Mouse (Mus musculus) kidney, adult 18-20 months (tissue): Measurements from ENCODE around the gene Vstm2a.
A peak's percentile ranks its signal among the peaks of the same experiment; 100 is the strongest.

Experiments used
- DNase-seq: peaks from one replicate; pipeline ENCODE4 v3.0.0; 2021

Vstm2a gene

GRCm38 (mm10) chr11:16257473-16257921, at the start of gene Vstm2a:
Gene Vstm2a (plus strand): TSS chr11:16257724.
- DNase-seq = peak; percentile 42

GRCm38 (mm10) chr11:16257011-16257410, 513 bp upstream of the Vstm2a start:
- DNase-seq = no peak

GRCm38 (mm10) chr11:16258300-16258699, 776 bp downstream of the Vstm2a start:
- DNase-seq = no peak

- peak; percentile 8 for DNase-seq
These were observed 2.4 kb downstream of the Vstm2a start for GRCm38 (mm10) chr11:16259876-16260275.

- DNase-seq = peak; percentile 72
These were observed 3.4 kb downstream of the Vstm2a start for GRCm38 (mm10) chr11:16260764-16261578.

- no peak for DNase-seq
These were observed 10.9 kb downstream of the Vstm2a start for GRCm38 (mm10) chr11:16268396-16268795.

DNA sequence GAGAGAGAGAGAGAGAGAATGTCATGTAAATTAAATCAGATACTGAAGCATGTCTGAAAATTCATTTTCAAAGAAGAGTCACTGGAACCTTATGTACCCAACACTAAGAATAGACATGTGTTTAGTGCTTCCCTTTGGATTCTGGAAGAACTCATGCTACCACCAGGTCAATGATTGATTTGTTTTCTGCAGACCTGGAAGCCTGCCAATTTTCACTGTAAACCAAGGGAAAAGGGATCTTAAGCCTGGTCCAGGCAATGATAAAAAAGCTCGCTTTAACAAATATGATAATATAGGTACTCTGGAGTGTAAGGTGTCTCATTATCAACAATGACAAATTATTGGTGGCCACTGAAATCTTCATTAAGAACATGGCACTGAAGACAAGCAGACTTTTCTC, 32.9 kb downstream of the Vstm2a start:
- peak; percentile 7 for DNase-seq

- DNase-seq = no peak
These were observed 35.4 kb downstream of the Vstm2a start for GRCm38 (mm10) chr11:16292960-16293359.

DNA sequence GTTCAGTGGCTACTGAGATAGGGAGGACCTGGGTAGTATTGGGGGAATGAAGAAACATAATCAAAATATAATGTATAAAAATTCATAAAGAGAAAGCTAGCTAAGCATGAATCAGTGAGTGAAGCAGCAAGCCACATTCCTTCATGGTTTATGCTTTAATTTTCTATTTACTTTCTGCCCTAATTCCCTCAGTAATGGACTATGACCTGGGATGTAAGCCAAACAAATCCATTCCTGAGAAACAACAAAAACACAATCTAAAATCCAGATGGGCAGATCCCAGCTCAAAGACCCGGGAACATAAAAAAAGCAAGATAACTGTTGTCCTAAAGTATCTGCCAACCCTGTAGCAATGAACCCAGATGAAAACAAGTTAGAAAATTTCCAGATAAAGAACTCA, 39.0 kb downstream of the Vstm2a start:
- DNase-seq = no peak

DNA sequence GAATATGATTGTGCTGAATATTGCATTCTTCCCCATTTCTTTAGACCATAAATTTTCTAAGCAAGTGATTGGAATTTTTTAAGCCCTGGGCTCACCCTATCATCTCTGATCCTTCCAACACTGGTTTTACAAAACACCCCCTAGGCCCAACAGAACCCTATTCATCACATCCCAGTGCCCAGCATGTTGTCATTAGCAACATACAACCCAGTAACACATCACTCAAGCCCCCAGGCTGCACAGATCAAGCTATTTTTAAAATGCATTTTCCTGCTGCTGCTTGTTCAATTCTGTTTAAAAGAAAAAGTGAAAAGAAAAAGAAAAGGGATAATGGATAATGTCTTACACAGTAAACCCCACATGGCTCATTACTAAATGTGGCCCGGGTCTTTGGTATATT, 42.0 kb downstream of the Vstm2a start:
- DNase-seq = no peak

DNA sequence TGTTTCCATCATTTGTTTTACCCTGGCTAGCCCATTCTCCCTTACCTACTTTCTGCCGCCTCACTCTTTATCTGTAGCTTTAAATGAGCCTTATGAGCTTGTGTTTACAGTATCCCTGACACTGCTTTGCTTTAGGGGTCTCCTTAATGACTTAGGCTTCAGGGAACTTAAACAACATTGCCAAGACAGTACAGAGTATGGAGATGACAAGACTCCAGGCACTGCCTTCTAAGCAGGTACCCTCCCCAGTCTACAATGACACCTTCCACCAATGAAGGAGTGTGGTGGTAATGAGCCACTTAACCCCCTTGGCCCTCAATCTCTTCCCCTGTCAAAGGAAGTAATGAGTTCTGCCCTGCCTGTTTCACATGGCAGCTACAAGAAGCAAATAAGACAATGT, 42.4 kb downstream of the Vstm2a start:
- DNase-seq = no peak

DNA sequence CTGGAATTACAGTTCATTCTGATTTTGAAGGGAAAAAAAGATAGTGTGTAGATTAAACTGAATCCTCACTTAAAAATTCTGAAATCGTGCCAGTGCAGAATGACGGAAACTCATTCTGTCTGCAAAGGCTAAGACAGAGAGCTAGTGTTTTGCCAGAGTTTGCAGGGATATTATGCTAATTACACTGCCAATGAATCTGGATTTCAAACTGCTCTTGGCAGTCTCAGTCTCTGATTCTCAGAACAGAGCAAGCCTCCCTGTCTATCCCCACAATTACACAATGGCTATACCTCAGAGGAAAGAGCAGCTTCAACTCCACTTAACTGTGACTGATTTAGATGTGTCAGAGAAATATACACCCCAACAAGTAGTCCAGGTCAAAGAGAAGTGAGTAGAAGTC, 43.2 kb downstream of the Vstm2a start:
- DNase-seq = no peak

GRCm38 (mm10) chr11:16315097-16315496, 57.6 kb downstream of the Vstm2a start:
- no peak for DNase-seq

- no peak for DNase-seq
These were observed 87.7 kb downstream of the Vstm2a start for GRCm38 (mm10) chr11:16345179-16345578.

DNA sequence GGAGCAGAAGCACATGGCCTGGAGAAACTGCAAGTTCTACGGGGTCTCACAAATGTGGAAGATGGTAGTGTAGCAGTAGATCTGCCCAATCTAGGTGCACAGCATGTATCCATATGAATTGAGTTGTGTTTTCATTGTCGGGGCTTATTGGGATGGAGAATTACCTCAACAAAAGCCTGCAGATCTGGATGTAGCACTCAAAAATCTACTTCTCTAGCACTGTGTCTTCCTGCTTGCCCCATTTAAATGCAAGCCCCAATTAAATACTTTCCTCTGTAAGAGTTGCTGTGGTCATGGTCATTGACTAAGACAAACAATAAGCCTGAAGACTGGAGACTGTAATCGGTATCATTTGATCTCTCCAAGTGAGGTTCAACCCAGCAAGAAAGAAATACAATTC, 88.2 kb downstream of the Vstm2a start:
- DNase-seq = no peak

- no peak for DNase-seq
These were observed 94.4 kb downstream of the Vstm2a start for GRCm38 (mm10) chr11:16351915-16352314.

DNA sequence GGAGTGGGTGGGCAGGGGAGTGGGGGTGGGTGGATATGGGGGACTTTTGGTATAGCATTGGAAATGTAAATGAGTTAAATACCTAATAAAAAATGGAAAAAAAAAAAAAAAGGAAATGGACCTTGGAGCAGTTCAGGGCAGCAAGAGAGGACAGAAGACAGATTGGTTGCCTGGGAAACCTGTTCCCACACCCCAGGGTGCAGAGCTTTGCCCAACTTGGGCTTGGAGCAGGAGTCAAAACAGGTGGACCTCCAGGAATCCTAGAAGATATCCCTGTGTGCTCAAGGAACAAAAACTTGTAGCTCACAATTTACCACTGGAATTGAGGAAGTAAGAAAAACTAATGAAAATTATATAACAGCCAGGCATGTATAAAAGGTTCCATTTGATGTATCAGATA, 96.8 kb downstream of the Vstm2a start:
- no peak for DNase-seq

DNA sequence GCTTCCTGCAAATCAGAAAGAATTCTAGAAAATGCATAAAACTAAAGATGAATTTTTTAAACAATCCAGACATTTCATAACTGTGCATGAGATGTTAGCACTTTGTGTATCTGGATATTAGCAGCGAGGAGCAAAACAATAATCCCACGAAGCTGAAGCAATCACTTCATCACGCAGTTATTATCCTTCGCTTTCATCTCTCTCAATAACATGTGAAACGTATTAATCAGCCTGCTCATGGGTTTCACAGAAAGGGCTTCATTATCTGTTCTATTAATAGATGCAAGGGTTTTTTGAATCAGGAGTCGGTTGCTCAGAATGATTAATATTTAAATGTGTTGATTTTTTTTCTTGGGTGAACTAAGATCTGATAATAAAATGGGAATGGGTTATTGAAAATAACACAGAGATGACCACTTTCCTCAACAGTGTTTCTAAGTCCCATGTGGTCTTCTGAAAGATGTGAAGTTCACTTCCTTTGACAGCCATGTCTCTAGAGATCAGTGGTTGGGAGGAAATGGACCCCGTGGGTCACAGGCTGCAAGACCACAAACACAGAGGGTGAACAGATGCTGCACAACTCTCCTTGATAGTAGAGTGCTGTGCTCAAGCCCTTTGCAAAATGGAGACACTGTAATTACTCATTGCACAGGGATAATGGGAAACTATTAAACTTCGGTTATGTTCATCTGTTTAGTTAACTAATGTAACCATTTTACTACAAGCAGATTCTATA, 109.5 kb downstream of the Vstm2a start:
- DNase-seq = no peak

- peak; percentile 22 for DNase-seq
These were observed 146.1 kb downstream of the Vstm2a start for GRCm38 (mm10) chr11:16403627-16404026.

DNA sequence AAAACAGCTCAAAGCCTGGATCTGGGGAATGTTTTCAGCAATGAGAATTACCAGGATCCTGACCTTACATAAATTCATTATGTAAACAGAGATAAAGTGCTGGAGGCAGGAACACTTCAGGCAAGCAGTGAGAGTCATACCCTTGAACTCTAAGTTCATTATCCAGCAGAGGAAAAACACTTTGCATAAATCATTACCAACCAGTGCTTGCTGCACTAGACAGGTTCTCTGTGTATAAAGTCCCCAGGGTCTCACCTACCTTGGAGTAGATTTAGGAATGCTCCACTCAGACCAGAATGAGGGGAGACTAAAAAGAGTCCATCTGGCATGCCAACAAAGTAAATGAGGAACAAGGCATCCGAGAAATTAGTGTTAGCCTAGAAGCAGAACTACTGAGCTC, 154.2 kb downstream of the Vstm2a start:
- no peak for DNase-seq

- DNase-seq = peak; percentile 28
These were observed 155.1 kb downstream of the Vstm2a start for GRCm38 (mm10) chr11:16412609-16413008.

DNA sequence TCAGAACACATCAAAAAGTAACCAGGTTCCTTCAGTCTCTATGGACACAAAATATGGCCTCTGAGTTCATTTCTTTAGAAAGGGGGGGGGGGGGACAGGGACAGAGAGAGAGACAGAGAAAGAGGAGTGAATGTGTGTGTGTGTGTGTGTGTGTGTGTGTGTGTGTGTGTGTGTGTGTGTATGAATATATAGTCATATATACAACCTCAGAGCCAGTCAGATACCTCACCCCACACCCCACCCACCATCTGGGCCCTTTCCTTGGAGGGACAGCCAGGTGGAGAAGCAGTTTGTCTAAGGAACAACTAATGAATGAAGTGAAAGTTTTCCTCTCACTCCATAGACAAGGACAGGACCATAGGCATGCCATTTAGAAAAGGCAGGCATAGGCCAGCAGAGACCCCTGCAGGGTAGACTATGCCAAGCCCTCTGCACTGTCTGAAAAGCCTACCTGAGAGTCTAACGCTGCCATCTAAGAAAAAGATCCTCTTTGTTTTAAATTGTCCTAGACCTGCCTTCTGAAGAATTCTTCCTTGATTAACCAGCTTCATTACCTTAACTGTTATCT, 155.6 kb downstream of the Vstm2a start:
- no peak for DNase-seq

DNA sequence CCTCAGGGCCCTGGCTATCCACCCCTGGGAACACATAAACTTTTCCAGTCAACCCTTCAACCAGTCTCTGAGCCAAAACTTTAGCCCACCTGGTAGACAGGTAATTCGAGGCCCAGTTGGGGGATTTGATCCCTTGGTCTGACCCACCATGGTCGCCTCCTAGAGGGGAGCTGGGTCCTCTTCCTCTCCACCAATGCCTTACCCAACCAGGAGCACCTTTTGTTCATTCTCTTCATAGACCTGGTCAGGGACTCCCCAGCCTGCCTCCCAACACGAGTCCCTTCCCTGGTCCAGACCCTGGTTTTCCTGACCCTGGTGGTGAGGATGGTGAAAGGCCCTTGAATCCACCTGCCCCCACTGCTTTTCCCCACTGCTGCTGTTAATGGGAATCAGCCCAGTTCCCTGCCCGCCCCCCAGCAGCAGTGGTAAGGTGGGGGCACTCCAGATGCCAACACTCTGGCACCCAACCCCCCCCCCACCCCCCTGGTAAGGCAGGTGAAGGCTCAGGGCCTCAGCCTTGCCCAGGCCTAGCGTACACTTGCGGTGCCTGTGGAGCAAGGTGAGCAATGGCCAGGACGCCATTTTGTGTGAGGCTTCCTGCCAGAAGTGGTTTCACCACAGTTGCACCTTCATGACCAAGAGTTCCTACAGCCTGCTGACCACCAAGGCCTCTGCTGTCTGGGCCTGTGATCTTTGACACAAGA, 182.2 kb downstream of the Vstm2a start:
- DNase-seq = no peak
